27 mouse cellular contexts compared by ENCODE assay signal in the genomic region with DNA sequence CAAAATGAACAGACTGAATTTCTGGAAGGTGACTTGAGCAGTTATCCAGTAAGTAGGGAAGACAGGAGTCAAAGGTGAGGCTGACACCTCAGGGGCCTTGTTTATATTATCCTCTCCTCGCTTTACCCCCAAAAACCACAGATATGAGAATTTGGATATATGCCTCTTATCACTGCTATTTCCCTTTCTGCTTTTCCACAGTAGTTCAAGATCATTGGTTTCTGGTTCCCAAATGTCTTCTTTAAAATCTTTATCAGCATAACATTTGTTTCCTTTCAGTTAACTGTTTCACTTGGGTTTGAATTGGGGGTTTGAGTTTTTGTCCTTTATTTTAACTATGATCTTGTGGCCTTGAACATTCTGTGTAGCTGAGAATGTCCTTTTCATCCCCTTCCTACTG. TPM values are rescaled to one million over a fixed set of nuclear protein-coding genes. Genes with fewer than 3 reads are reported as not detected.
DNase-seq lines count a peak whose midpoint lies in the region; ATAC-seq and TF ChIP-seq lines count a peak whose summit lies in the region.
"Had no signal": no experiment of that assay in that cellular context is flagged by ENCODE, and none has a peak within 500 bp of the region (broad histone marks: within the 10 kb centered on the region; RNA-seq: fewer than 3 reads in every experiment).

No protein-coding gene starts in this region.

- 0 out of 4 replicates have a peak overlapping the region, but pooled peaks of 1 of the 2 experiments have one; percentile 4 for H3K4me3 ChIP-seq in MEL (ENCODE audit: control insufficient read depth in 1 of 2, insufficient read depth in 1 of 2, low read depth in 2 of 2, low read length in 2 of 2)
- H3K4me3 ChIP-seq: embryonic facial prominence, embryonic 13.5 days; embryonic facial prominence, embryonic 15.5 days; erythroblast, embryonic 14.5 days; forebrain, embryonic 10.5 days; forebrain, embryonic 12.5 days had no signal

- no peak for TF ChIP-seq RAD21 in MEL (IDR thresholded peaks at IDR 0.05; ENCODE audit: low read depth, low read length)

- no peaks in the 10 kb centered on the region for H3K27me3 ChIP-seq in MEL (ENCODE audit: control insufficient read depth in 1 of 2, insufficient read depth in 2 of 2, low read length in 2 of 2)
- H3K27me3 ChIP-seq: CH12.LX; embryonic facial prominence, embryonic 13.5 days; embryonic facial prominence, embryonic 15.5 days; forebrain, embryonic 12.5 days; Patski had no signal

- H3K27ac ChIP-seq in MEL (ENCODE audit: control insufficient read depth, low read depth, low read length): peak overlapping the region; percentile 93
- H3K27ac ChIP-seq: embryonic facial prominence, embryonic 13.5 days; embryonic facial prominence, embryonic 15.5 days; forebrain, embryonic 10.5 days; forebrain, embryonic 12.5 days had no signal

- peak; percentile 28; the same call in 1 of the 2 replicates for ATAC-seq in common myeloid progenitor, adult 5-6 weeks (replicated peaks; ENCODE audit: low read depth, poor library complexity, severe bottlenecking)
- ATAC-seq in megakaryocyte-erythroid progenitor cell, adult 5-6 weeks (replicated peaks; ENCODE audit: low FRiP score, low TSS enrichment, poor library complexity, severe bottlenecking): 0 out of 2 replicates have a peak, but pooled peaks have one; percentile 20
- ATAC-seq: activated CD4-positive, CD25-positive, alpha-beta regulatory T cell, adult 4 months; CD4-positive, CD25-positive, alpha-beta regulatory T cell, adult 4 months; forebrain, embryonic 14.5 days; forebrain, postnatal 0 days; Patski had no signal

- H3K9me3 ChIP-seq in MEL (replicated peaks; ENCODE audit: insufficient read depth, low read length): no peaks in the 10 kb centered on the region
- H3K9me3 ChIP-seq: embryonic facial prominence, embryonic 13.5 days; embryonic facial prominence, embryonic 15.5 days; forebrain, embryonic 10.5 days; forebrain, embryonic 12.5 days; G1E had no signal

- TF ChIP-seq CTCF in MEL (IDR thresholded peaks at IDR 0.05 in 2 of 3, conservative IDR thresholded peaks at IDR 0.05 in 1 of 3; ENCODE audit: control insufficient read depth in 1 of 3, insufficient read depth in 1 of 3, low read depth in 2 of 3, low read length in 3 of 3, poor library complexity in 1 of 3, severe bottlenecking in 1 of 3): no peak

- DNase-seq in MEL (ENCODE audit: low read depth, low spot score): peak; percentile 62
- no peak for DNase-seq in right cerebral cortex, adult 2 months (ENCODE audit: low spot score in 2 of 2)
- DNase-seq in spleen, postnatal 36 days (ENCODE audit: low spot score in 2 of 2): no peak
- DNase-seq: adrenal gland, adult 8-10 months; adrenal gland, postnatal 14 days; adrenal gland, postnatal 36 days; B cell, adult 2 months; cerebellum, adult 11-12 months; cerebellum, adult 2 months; cerebellum, adult 9-10 months; cerebellum, postnatal 10 days; cerebellum, postnatal 25 days; embryo, embryonic 11 days; forebrain, postnatal 0 days had no signal

- H3K9ac ChIP-seq in MEL (ENCODE audit: control insufficient read depth, low read depth, low read length, poor library complexity, severe bottlenecking): no peak overlapping the region; the same call in 1 of the 2 replicates
- H3K9ac ChIP-seq: embryonic facial prominence, embryonic 13.5 days; embryonic facial prominence, embryonic 15.5 days; forebrain, embryonic 12.5 days; forebrain, postnatal 0 days had no signal

- peaks cover 0 to 43% of the 10 kb centered on the region in 2 experiments; a peak in 2 of 4 replicates for H3K36me3 ChIP-seq in MEL (ENCODE audit: control insufficient read depth in 1 of 2, insufficient read depth in 2 of 2, low read length in 2 of 2)
- H3K36me3 ChIP-seq: embryonic facial prominence, embryonic 13.5 days; embryonic facial prominence, embryonic 15.5 days; forebrain, embryonic 10.5 days; forebrain, embryonic 12.5 days; G1E had no signal

- peaks cover 16 to 37% of the 10 kb centered on the region in 2 experiments for H3K4me1 ChIP-seq in MEL (ENCODE audit: control insufficient read depth in 1 of 2, insufficient read depth in 2 of 2, low read length in 2 of 2)
- H3K4me1 ChIP-seq: embryonic facial prominence, embryonic 15.5 days; forebrain, embryonic 10.5 days; forebrain, embryonic 12.5 days had no signal

- TF ChIP-seq EP300 in MEL (IDR thresholded peaks at IDR 0.05; ENCODE audit: low read depth in 1 of 2, low read length in 2 of 2): peak; percentile 97 to 98

- H3K79me2 ChIP-seq in MEL (ENCODE audit: control insufficient read depth, insufficient read depth, low read length, poor library complexity): no peaks in the 10 kb centered on the region

- TF ChIP-seq POLR2A in MEL (IDR thresholded peaks at IDR 0.05; ENCODE audit: control insufficient read depth in 1 of 2, insufficient read depth in 1 of 2, low read depth in 1 of 2, low read length in 2 of 2, poor library complexity in 1 of 2): no peak

TF ChIP-seq in MEL, 35 proteins besides CTCF, POLR2A, EP300 and RAD21:
- TF ChIP-seq ZC3H11A (IDR thresholded peaks at IDR 0.05; ENCODE audit: low read depth, low read length): no peak
- TF ChIP-seq POLR2AphosphoS5 (IDR thresholded peaks at IDR 0.05; ENCODE audit: borderline replicate concordance, low read depth, low read length): no peak
- TF ChIP-seq MAZ (IDR thresholded peaks at IDR 0.05; ENCODE audit: low read depth, low read length): 0 out of 2 replicates have a peak, but pooled peaks have one; percentile 45
- no peak for TF ChIP-seq JUND (IDR thresholded peaks at IDR 0.05; ENCODE audit: low read depth, low read length)
- TF ChIP-seq MYC (IDR thresholded peaks at IDR 0.05; ENCODE audit: low read depth, low read length): 0 out of 2 replicates have a peak, but pooled peaks have one; percentile 12
- no peak for TF ChIP-seq MEF2A (IDR thresholded peaks at IDR 0.05; ENCODE audit: extremely low read depth, insufficient replicate concordance, low read depth, low read length, poor library complexity, severe bottlenecking)
- TF ChIP-seq ZMIZ1 (IDR thresholded peaks at IDR 0.05; ENCODE audit: low read depth, low read length): no peak
- TF ChIP-seq SMC3 (IDR thresholded peaks at IDR 0.05; ENCODE audit: low read depth, low read length): no peak
- TF ChIP-seq MYB (IDR thresholded peaks at IDR 0.05; ENCODE audit: low read depth, low read length): peak; percentile 94
- no peak for TF ChIP-seq NELFE (IDR thresholded peaks at IDR 0.05; ENCODE audit: low read depth, low read length)
- TF ChIP-seq NRF1 (IDR thresholded peaks at IDR 0.05; ENCODE audit: insufficient read depth, low read depth, low read length, poor library complexity, severe bottlenecking): no peak
- TF ChIP-seq ELF1 (IDR thresholded peaks at IDR 0.05; ENCODE audit: low read depth, low read length): no peak
- no peak for TF ChIP-seq TAL1 (IDR thresholded peaks at IDR 0.05; ENCODE audit: low read length)
- peak; percentile 95 for TF ChIP-seq RCOR1 (IDR thresholded peaks at IDR 0.05; ENCODE audit: low read depth, low read length)
- peak; percentile 79 for TF ChIP-seq SIN3A (IDR thresholded peaks at IDR 0.05; ENCODE audit: low read length)
- TF ChIP-seq UBTF (IDR thresholded peaks at IDR 0.05; ENCODE audit: borderline replicate concordance, insufficient read depth, low read depth, low read length): no peak
- no peak for TF ChIP-seq KAT2A (conservative IDR thresholded peaks at IDR 0.05; ENCODE audit: low read depth, low read length)
- TF ChIP-seq TCF12 (IDR thresholded peaks at IDR 0.05; ENCODE audit: low read depth, low read length): peak; percentile 88
- no peak for TF ChIP-seq MAX (IDR thresholded peaks at IDR 0.05; ENCODE audit: low read length)
- TF ChIP-seq MAFK (IDR thresholded peaks at IDR 0.05; ENCODE audit: borderline replicate concordance, low read depth, low read length): peak; percentile 60; the same call in 1 of the 2 replicates
- TF ChIP-seq HCFC1 (IDR thresholded peaks at IDR 0.05; ENCODE audit: low read depth, low read length): no peak
- TF ChIP-seq ETS1 (IDR thresholded peaks at IDR 0.05; ENCODE audit: low read depth, low read length): peak; percentile 79
- no peak for TF ChIP-seq ZKSCAN1 (IDR thresholded peaks at IDR 0.05; ENCODE audit: low read depth, low read length)
- peak; percentile 92 for TF ChIP-seq GATA1 (IDR thresholded peaks at IDR 0.05; ENCODE audit: low read depth, low read length)
- TF ChIP-seq USF2 (IDR thresholded peaks at IDR 0.05; ENCODE audit: borderline replicate concordance in 1 of 2, insufficient read depth in 1 of 2, low read depth in 1 of 2, low read length in 2 of 2): no peak
- TF ChIP-seq POLR2AphosphoS2 (IDR thresholded peaks at IDR 0.05; ENCODE audit: low read length): no peak
- no peak for TF ChIP-seq TBP (IDR thresholded peaks at IDR 0.05; ENCODE audit: low read depth, low read length)
- TF ChIP-seq E2F4 (IDR thresholded peaks at IDR 0.05; ENCODE audit: borderline replicate concordance, low read depth, low read length): no peak
- no peak for TF ChIP-seq CHD2 (IDR thresholded peaks at IDR 0.05; ENCODE audit: low read length)
- TF ChIP-seq CHD1 (IDR thresholded peaks at IDR 0.05; ENCODE audit: low read depth, low read length): no peak
- no peak for TF ChIP-seq BHLHE40 (IDR thresholded peaks at IDR 0.05; ENCODE audit: borderline replicate concordance, low read depth, low read length)
TF ChIP-seq in MEL: peak in this region for 9.

RNA-seq across cellular contexts. Expression of a gene that starts 47.8 kb away (rescaled TPM):
- total RNA-seq in MEL (2012; rRNA removed): not detected in 2 replicates
- polyA plus RNA-seq in MEL (2012; ENCODE audit: insufficient read depth in 1 of 2, insufficient read length in 2 of 2, low read depth in 1 of 2, low replicate concordance in 2 of 2, missing spikeins in 1 of 2): not detected
- total RNA-seq in common myeloid progenitor, adult 5-6 weeks (2017): 11.3 and 13.1 TPM in 2 replicates
- total RNA-seq in megakaryocyte-erythroid progenitor cell, adult 5-6 weeks (2014; fragmentation: Nextera tagmentation): 7.7 and 9.1 TPM in 2 replicates
- 9.2 and 26.6 TPM in 2 replicates for total RNA-seq in megakaryocyte-erythroid progenitor cell, adult 5-6 weeks (2017)
- polyA plus RNA-seq: erythroblast, embryonic 14.5 days; G1E had no signal
